Mouse (Mus musculus): ENCODE measurements around the gene Garnl3. TPM values are rescaled to one million over a fixed set of nuclear protein-coding genes. Genes with fewer than 3 reads are reported as not detected.

The Garnl3 gene
- total and polyA plus RNA-seq, 3 experiments = 0.08 to 0.19 TPM; not detected in 1

DNA sequence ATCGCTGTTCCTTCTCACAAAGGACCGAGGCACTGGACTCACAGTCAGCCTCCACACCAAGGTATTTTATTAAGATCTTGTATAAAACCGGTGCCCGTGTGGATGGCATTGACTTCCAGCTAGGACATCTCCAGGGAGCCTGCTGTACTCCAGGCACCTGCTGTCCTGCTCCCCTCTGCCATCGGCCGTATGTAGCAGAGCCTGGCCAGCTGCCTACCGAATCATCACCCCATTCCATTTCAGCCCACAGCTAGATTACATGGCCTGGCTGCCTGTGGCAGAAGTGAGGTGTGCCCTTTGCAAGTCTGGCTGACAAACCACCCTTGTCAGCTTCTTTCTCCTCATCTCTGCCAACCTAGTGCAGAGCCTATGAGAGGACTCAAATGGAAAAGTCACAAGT, 42.2 kb upstream of the Garnl3 start:
- in situ Hi-C loops (cut with MboI; ENCODE audit: low pct_ligation_motif_present, low pct_unique_long_range_greater_than_20kb, low sequenced_read_pairs) = no loop called here
- H3K27ac ChIP-seq (ENCODE audit: insufficient read depth, low read depth) = no peak overlapping the region
- no peak for DNase-seq (ENCODE audit: extremely low read depth)
- no peaks in the 10 kb centered on the region for H3K9me3 ChIP-seq (replicated peaks; ENCODE audit: low read length)
- H3K79me2 ChIP-seq (replicated peaks; ENCODE audit: control insufficient read depth, extremely low read depth, insufficient read depth, poor library complexity, severe bottlenecking) = no peaks in the 10 kb centered on the region
- dilution Hi-C loops (cut with MboI; ENCODE audit: extremely low pct_ligation_motif_present, extremely low pct_unique_long_range_greater_than_20kb, low sequenced_read_pairs) = no loop called here
- H3K9ac ChIP-seq (ENCODE audit: insufficient read depth, low read depth) = no peak overlapping the region
- no peak for TF ChIP-seq MAX (IDR thresholded peaks at IDR 0.05; ENCODE audit: low read length)
- no peak for TF ChIP-seq ZKSCAN1 (IDR thresholded peaks at IDR 0.05; ENCODE audit: borderline replicate concordance, low read depth, low read length)
- TF ChIP-seq IRF4 (IDR thresholded peaks at IDR 0.05; ENCODE audit: low read depth, low read length) = no peak
- TF ChIP-seq CTCF (conservative IDR thresholded peaks at IDR 0.05 in 1 of 2, IDR thresholded peaks at IDR 0.05 in 1 of 2; ENCODE audit: low read depth in 2 of 2, low read length in 2 of 2) = no peak
- TF ChIP-seq JUN (IDR thresholded peaks at IDR 0.05; ENCODE audit: insufficient read depth, low read depth, low read length) = no peak
- TF ChIP-seq MAFK (IDR thresholded peaks at IDR 0.05; ENCODE audit: insufficient replicate concordance, low read length) = no peak
- no peak for TF ChIP-seq SIN3A (IDR thresholded peaks at IDR 0.05; ENCODE audit: low read length)
- no peak for TF ChIP-seq MEF2A (IDR thresholded peaks at IDR 0.05; ENCODE audit: borderline replicate concordance, low read depth, low read length)
- TF ChIP-seq ZNF384 (IDR thresholded peaks at IDR 0.05; ENCODE audit: low read depth, low read length) = no peak
- peaks cover 0 to 17% of the 10 kb centered on the region in 2 experiments for H3K36me3 ChIP-seq (replicated peaks in 1 of 2; ENCODE audit: control insufficient read depth in 1 of 2, insufficient read depth in 1 of 2, low read length in 1 of 2)
- no peak overlapping the region for H3K4me2 ChIP-seq (ENCODE audit: insufficient read depth, low read depth, poor library complexity, severe bottlenecking)
- no peaks in the 10 kb centered on the region for H3K27me3 ChIP-seq (replicated peaks)
- H3K4me1 ChIP-seq (ENCODE audit: control insufficient read depth in 1 of 2, insufficient read depth in 2 of 2) = peaks cover 22 to 44% of the 10 kb centered on the region in 2 experiments
- no peak overlapping the region for H3K4me3 ChIP-seq (replicated peaks in 1 of 3; ENCODE audit: low read depth in 2 of 3, low read length in 2 of 3, poor library complexity in 1 of 3)

DNA sequence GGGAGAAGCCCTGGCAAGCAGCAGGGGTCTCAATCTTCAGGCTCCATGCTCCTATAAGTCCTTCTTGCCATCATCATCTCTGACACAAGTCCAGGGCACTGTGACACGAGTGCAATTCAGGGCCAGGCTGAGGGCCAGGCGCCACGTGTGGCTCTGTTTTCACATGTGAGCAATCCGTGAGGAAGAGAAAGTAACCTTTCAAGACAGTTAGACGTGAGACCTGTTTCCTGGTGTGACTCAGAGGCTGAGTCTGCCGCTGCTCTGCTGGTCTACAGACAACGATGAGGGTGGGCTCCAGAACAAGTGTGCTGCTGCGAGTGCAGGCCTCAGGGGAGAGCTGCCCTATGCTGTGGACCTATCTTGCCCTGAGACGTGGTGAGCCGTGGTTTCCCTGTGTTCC, 41.7 kb upstream of the Garnl3 start:
- in situ Hi-C loops (cut with MboI; ENCODE audit: low pct_ligation_motif_present, low pct_unique_long_range_greater_than_20kb, low sequenced_read_pairs) (no loop called here), dilution Hi-C loops (cut with MboI; ENCODE audit: extremely low pct_ligation_motif_present, extremely low pct_unique_long_range_greater_than_20kb, low sequenced_read_pairs) (no loop called here)
- no peaks in the 10 kb centered on the region for H3K79me2 ChIP-seq (replicated peaks; ENCODE audit: control insufficient read depth, extremely low read depth, insufficient read depth, poor library complexity, severe bottlenecking)
- no peak overlapping the region for H3K4me3 ChIP-seq (replicated peaks in 1 of 3; ENCODE audit: low read depth in 2 of 3, low read length in 2 of 3, poor library complexity in 1 of 3)
- no peak overlapping the region for H3K4me2 ChIP-seq (ENCODE audit: insufficient read depth, low read depth, poor library complexity, severe bottlenecking)
- H3K4me1 ChIP-seq (ENCODE audit: control insufficient read depth in 1 of 2, insufficient read depth in 2 of 2) = peaks cover 16 to 38% of the 10 kb centered on the region in 2 experiments
- TF ChIP-seq RAD21 (IDR thresholded peaks at IDR 0.05; ENCODE audit: low read depth, low read length) (no peak), BHLHE40 (IDR thresholded peaks at IDR 0.05; ENCODE audit: low read depth, low read length) (peak; percentile 77), NRF1 (IDR thresholded peaks at IDR 0.05; ENCODE audit: low read depth, low read length) (no peak)
- no peak overlapping the region for H3K9ac ChIP-seq (ENCODE audit: insufficient read depth, low read depth)
- no peaks in the 10 kb centered on the region for H3K27me3 ChIP-seq (replicated peaks)
- peak; percentile 32 for DNase-seq (ENCODE audit: extremely low read depth)
- H3K27ac ChIP-seq (ENCODE audit: insufficient read depth, low read depth) = no peak overlapping the region
- H3K9me3 ChIP-seq (replicated peaks; ENCODE audit: low read length) = no peaks in the 10 kb centered on the region
- peaks cover 0 to 17% of the 10 kb centered on the region in 2 experiments for H3K36me3 ChIP-seq (replicated peaks in 1 of 2; ENCODE audit: control insufficient read depth in 1 of 2, insufficient read depth in 1 of 2, low read length in 1 of 2)

DNA sequence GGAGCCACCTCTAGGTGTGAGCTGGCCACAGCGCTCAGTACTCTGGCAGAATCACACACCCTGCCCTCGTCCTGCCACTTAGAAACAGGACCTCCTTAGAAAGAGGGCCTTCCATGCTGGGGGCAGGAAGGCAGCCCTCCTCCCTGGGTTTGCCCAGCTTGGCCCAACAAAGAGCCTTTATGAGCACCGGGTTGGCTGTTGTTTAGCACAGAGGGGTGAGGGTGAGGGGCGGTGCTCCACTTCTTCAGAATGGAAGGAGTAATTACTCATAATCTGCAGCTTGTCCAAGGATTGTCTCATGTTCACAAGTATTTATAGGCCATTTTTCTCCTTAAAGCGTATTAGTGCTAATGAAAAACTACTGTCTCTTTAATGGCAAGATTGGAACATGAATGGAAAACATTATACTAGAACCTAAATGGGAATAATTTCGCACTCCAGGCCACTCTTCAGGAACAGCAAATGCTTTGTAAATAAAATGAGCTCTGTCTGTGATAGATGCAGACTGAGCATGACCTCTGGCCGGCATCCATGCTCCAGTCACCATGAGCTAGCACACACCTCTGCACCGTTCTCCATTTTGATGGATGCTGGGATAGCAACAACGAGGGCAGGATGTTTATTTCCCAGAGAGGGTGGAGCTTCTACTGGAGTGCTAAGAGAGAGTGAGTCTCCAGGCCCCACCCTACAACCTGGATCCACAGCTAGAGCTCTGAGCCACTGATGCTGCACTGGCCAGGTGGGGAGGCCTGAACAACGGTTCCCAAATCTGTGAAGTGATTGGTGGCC, 39.5 kb upstream of the Garnl3 start:
- H3K27ac ChIP-seq (ENCODE audit: insufficient read depth, low read depth) = no peak overlapping the region
- no peaks in the 10 kb centered on the region for H3K27me3 ChIP-seq (replicated peaks)
- peaks cover 5 to 19% of the 10 kb centered on the region in 2 experiments for H3K4me1 ChIP-seq (ENCODE audit: control insufficient read depth in 1 of 2, insufficient read depth in 2 of 2)
- H3K9ac ChIP-seq (ENCODE audit: insufficient read depth, low read depth) = no peak overlapping the region
- TF ChIP-seq MAX (IDR thresholded peaks at IDR 0.05; ENCODE audit: low read length) (no peak), PAX5 (IDR thresholded peaks at IDR 0.05; ENCODE audit: low read length) (no peak), ZMIZ1 (IDR thresholded peaks at IDR 0.05; ENCODE audit: low read depth, low read length) (no peak), JUND (conservative IDR thresholded peaks at IDR 0.05; ENCODE audit: low read depth, low read length) (no peak), MYC (IDR thresholded peaks at IDR 0.05; ENCODE audit: low read depth, low read length) (no peak), RCOR1 (conservative IDR thresholded peaks at IDR 0.05; ENCODE audit: low read depth, low read length) (no peak), UBTF (IDR thresholded peaks at IDR 0.05; ENCODE audit: low read depth, low read length) (no peak), E2F4 (IDR thresholded peaks at IDR 0.05; ENCODE audit: insufficient replicate concordance, low read depth, low read length) (no peak), RAD21 (IDR thresholded peaks at IDR 0.05; ENCODE audit: low read depth, low read length) (no peak), JUN (IDR thresholded peaks at IDR 0.05; ENCODE audit: insufficient read depth, low read depth, low read length) (no peak), TBP (conservative IDR thresholded peaks at IDR 0.05; ENCODE audit: low read depth, low read length) (no peak), MEF2A (IDR thresholded peaks at IDR 0.05; ENCODE audit: borderline replicate concordance, low read depth, low read length) (no peak), SIN3A (IDR thresholded peaks at IDR 0.05; ENCODE audit: low read length) (no peak), BHLHE40 (IDR thresholded peaks at IDR 0.05; ENCODE audit: low read depth, low read length) (no peak), HCFC1 (IDR thresholded peaks at IDR 0.05; ENCODE audit: low read depth, low read length) (no peak)
- DNase-seq (ENCODE audit: extremely low read depth) = no peak
- dilution Hi-C loops (cut with MboI; ENCODE audit: extremely low pct_ligation_motif_present, extremely low pct_unique_long_range_greater_than_20kb, low sequenced_read_pairs) = no loop called here
- no peaks in the 10 kb centered on the region for H3K9me3 ChIP-seq (replicated peaks; ENCODE audit: low read length)
- in situ Hi-C loops (cut with MboI; ENCODE audit: low pct_ligation_motif_present, low pct_unique_long_range_greater_than_20kb, low sequenced_read_pairs) = no loop called here
- no peak overlapping the region for H3K4me2 ChIP-seq (ENCODE audit: insufficient read depth, low read depth, poor library complexity, severe bottlenecking)
- H3K4me3 ChIP-seq (replicated peaks in 1 of 3; ENCODE audit: low read depth in 2 of 3, low read length in 2 of 3, poor library complexity in 1 of 3) = no peak overlapping the region
- no peaks in the 10 kb centered on the region for H3K79me2 ChIP-seq (replicated peaks; ENCODE audit: control insufficient read depth, extremely low read depth, insufficient read depth, poor library complexity, severe bottlenecking)
- H3K36me3 ChIP-seq (replicated peaks in 1 of 2; ENCODE audit: control insufficient read depth in 1 of 2, insufficient read depth in 1 of 2, low read length in 1 of 2) = peaks cover 0 to 23% of the 10 kb centered on the region in 2 experiments

All from CH12.LX (cell line).